In the genomic region with DNA sequence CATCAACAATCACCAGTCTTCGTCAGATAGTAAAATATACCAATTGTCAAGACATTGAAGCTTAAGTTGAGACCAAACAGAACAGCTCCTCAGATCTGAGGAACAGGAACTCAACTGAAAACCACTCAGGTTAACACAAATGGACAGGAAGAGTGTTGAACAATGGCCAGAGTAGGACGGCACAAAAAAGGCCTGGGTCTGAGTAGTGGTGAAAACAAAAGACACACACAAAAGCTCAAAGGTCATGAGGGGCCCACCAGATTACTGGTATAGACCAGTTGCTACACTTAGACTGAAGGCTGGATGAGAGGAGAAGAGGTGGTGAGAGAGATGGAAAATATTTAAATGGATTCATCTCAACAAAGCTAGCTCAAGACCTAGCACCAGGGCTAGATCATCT, we compare ENCODE assay signal across 12 mouse cellular contexts.
"Had no signal": no experiment of that assay in that cellular context is flagged by ENCODE, and none has a peak within 500 bp of the region (broad histone marks: within the 10 kb centered on the region; RNA-seq: fewer than 3 reads in every experiment).

No protein-coding gene starts in this region.

- DNase-seq: gastrocnemius, postnatal 14 days; gastrocnemius, postnatal 36 days; heart, adult 11 months; heart, adult 2 months; heart, postnatal 14 days; heart, postnatal 36 days; kidney, adult 11 months; kidney, adult 2 months; kidney, adult 9 months; kidney, postnatal 25 days; kidney, postnatal 4 days; liver had no signal
